Mouse (Mus musculus) forebrain, embryonic 11.5 days (tissue): Measurements from ENCODE around the gene Hist1h4i. TPM values are rescaled to one million over a fixed set of nuclear protein-coding genes. Genes with fewer than 3 reads are reported as not detected.
"Not testable (repeated sequence)": the region's sequence is repeated elsewhere in the genome, so short reads cannot be mapped to it uniquely, and the experiment has no call there.

Experiments
- ATAC-seq: fragments of 200-750 bp; cut with Nextera tagmentation; replicated peaks from 2 replicates; pipeline ENCODE4 v1.8.0; 2017; ENCODE audit warnings: moderate TSS enrichment; ENCODE audit not compliant: low FRiP score
- DNase-seq: peaks from one replicate; pipeline ENCODE4 v3.0.0-alpha.2; 2017; ENCODE audit warnings: low spot score
- H3K27ac ChIP-seq: fragments of 300-500 bp; sonication (generic); 2 replicates; pipeline ENCODE4 v1.5.1; 2014; ENCODE audit warnings: low read depth, low read length
- H3K27me3 ChIP-seq: fragments of 300-500 bp; sonication (generic); 2 replicates; pipeline ENCODE4 v1.6.1; 2014; ENCODE audit warnings: mild to moderate bottlenecking, low read length, mixed read lengths; ENCODE audit not compliant: control insufficient read depth, insufficient read depth
- H3K36me3 ChIP-seq: fragments of 300-500 bp; sonication (generic); 2 replicates; pipeline ENCODE4 v1.6.1; 2014; ENCODE audit warnings: mild to moderate bottlenecking, low read length, moderate library complexity, mixed read lengths; ENCODE audit not compliant: control insufficient read depth, insufficient read depth
- H3K4me1 ChIP-seq: fragments of 300-500 bp; sonication (generic); replicated peaks from 2 replicates; pipeline ENCODE4 v1.6.1; 2014; ENCODE audit warnings: low read length, mixed read lengths; ENCODE audit not compliant: control insufficient read depth, insufficient read depth
- H3K4me2 ChIP-seq: fragments of 300-500 bp; sonication (generic); 2 replicates; pipeline ENCODE4 v1.6.1; 2014; ENCODE audit warnings: low read depth, mild to moderate bottlenecking, low read length, moderate library complexity, mixed read lengths; ENCODE audit not compliant: severe bottlenecking
- H3K4me3 ChIP-seq: fragments of 300-500 bp; sonication (generic); 2 replicates; pipeline ENCODE4 v1.5.1; 2014; ENCODE audit warnings: low read depth, low read length
- H3K9ac ChIP-seq: fragments of 300-500 bp; sonication (generic); 2 replicates; pipeline ENCODE4 v1.6.1; 2014; ENCODE audit warnings: low read length
- H3K9me3 ChIP-seq: fragments of 300-500 bp; sonication (generic); 2 replicates; pipeline ENCODE4 v1.6.1; 2016; ENCODE audit warnings: low read length, mixed read lengths; ENCODE audit not compliant: control insufficient read depth
- WGBS: fragments of 180-500 bp; shearing (Covaris S2); extraction: QIAGEN DNeasy Blood & Tissue Kit; methylation state at CpG from one replicate; pipeline ENCODE4 v1.1.7; 2014; 5-methylcytosine and 5-hydroxymethylcytosine counted together
- polyA plus RNA-seq: library from polyadenylated mRNA; unstranded; fragments of >200 nt; fragmentation: Nextera tagmentation; extraction: Ambion mirVana; gene quantifications from 2 replicates; pipeline ENCODE4 v1.2.1, GENCODE M21; 2014

Gene Hist1h4i
- polyA plus RNA-seq, 1 experiment from 2014 or later, result 52.1 TPM

DNA sequence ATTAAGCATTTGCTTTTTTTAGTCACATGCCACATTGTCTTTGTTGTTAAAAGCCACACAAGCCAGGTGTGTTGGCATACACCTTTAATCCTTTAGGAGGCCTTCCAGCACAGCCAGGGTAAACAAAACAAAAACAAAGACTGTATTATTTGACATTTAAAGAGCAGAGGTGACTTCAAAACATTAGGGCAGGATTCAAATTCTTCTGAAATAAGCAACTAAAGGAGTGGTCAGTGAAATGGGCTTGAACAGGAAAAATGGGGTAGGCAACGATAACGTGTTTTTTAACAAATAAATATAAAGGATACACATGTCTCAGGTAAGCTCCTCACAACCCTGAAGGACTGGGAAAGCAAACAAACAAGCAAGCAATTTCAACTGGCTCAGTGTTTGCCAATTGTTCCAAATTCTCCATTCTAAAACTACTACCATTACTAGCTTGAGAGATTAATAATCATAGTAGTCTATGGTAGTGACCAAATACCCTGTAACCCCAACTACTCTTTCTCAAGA is 1.2 kb downstream of the Hist1h4i start:
- H3K4me3 ChIP-seq, result peak overlapping the region; percentile 42
- ATAC-seq (no peak), DNase-seq (no peak)
- no peaks in the 10 kb centered on the region for H3K36me3 ChIP-seq
- no peaks in the 10 kb centered on the region for H3K9me3 ChIP-seq
- peak overlapping the region; percentile 74 for H3K4me2 ChIP-seq
- H3K4me1 ChIP-seq, result no peaks in the 10 kb centered on the region; the same call in 1 of the 2 replicates
- H3K27me3 ChIP-seq, result no peaks in the 10 kb centered on the region
- H3K9ac ChIP-seq, result peak overlapping the region; percentile 76
- H3K27ac ChIP-seq, result peak overlapping the region; percentile 99
- 4% methylated on average over 2 of the region's 2 CpGs for WGBS

DNA sequence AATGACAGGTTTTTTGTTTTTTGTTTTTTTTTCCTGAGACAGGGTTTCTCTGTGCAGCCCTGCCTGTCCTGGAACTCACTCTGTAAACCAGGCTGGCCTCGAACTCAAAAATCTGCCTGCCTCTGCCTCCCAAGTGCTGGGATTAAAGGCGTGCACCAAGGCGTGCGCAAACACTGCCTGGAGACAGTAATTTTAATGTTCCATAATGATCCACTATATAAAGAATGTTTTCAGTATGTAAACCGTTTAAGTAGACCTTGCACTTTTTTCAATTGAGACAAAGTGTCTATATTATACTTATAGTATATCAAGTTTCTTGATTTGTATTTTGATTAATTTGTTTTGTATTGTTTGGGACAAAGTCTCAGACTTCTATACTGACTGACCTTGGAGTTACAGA is 1.8 kb downstream of the Hist1h4i start:
- no peak for ATAC-seq
- Histone ChIP-seq H3K9ac (no peak overlapping the region; the same call in 1 of the 2 replicates), H3K9me3 (no peaks in the 10 kb centered on the region), H3K27ac (peak overlapping the region; percentile 99), H3K4me3 (no peak overlapping the region), H3K4me1 (no peaks in the 10 kb centered on the region; the same call in 1 of the 2 replicates), H3K27me3 (no peaks in the 10 kb centered on the region), H3K4me2 (peak overlapping the region; percentile 74; the same call in 1 of the 2 replicates), H3K36me3 (no peaks in the 10 kb centered on the region)
- DNase-seq, result no peak
- WGBS, result 62% methylated on average over 5 of the region's 5 CpGs

DNA sequence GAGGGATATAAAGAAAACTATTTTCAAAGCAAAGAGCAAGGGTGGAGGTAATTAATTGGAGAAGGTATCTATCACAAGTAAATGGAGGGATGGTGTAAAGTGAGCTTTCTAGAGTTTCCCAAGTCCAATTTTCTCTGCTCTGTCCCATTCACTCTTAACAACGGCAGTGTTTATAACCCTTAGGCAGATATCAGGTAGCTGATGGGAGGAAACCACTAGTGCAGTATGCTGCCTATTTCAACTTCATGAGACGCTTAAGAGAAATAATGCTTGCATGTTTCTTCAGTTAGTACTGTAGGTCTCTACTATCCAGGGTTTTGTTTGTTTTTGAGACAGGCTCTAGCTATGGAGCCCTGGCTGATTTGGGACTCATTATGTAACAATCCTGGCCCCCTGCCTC is 3.7 kb downstream of the Hist1h4i start:
- Histone ChIP-seq H3K4me2 (no peak overlapping the region), H3K9ac (no peak overlapping the region), H3K36me3 (no peaks in the 10 kb centered on the region), H3K4me3 (no peak overlapping the region), H3K27ac (peak overlapping the region; percentile 43; the same call in 1 of the 2 replicates), H3K4me1 (peaks cover 2% of the 10 kb centered on the region; the same call in 1 of the 2 replicates), H3K27me3 (no peaks in the 10 kb centered on the region), H3K9me3 (no peaks in the 10 kb centered on the region)
- DNase-seq, result no peak
- no peak for ATAC-seq
- WGBS, result 74% methylated on average over 2 of the region's 2 CpGs

DNA sequence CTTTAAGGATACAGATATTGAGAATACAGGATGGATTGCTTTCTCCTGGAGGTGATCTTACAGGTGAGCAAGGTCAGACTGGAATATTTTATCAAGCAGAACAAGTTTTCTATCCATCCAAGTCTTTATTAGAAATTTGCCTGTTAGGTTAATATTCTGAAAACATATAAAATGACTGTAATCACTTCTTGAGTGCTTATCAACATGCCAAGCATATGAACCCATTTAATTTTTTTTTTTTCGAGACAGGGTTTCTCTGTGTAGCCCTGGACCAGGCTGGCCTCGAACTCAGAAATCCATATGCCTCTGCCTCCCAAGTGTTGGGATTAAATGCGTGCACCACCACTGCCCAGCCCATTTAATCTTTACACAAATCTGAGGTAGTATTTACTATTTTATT is 4.2 kb downstream of the Hist1h4i start:
- Histone ChIP-seq H3K4me2 (peak overlapping the region; percentile 83), H3K4me1 (peaks cover 2% of the 10 kb centered on the region; the same call in 1 of the 2 replicates), H3K9me3 (no peaks in the 10 kb centered on the region), H3K36me3 (no peaks in the 10 kb centered on the region), H3K4me3 (peak overlapping the region; percentile 37), H3K27me3 (no peaks in the 10 kb centered on the region), H3K9ac (peak overlapping the region; percentile 74), H3K27ac (peak overlapping the region; percentile 96)
- 56% methylated on average over 3 of the region's 3 CpGs for WGBS
- ATAC-seq (no peak), DNase-seq (no peak)

DNA sequence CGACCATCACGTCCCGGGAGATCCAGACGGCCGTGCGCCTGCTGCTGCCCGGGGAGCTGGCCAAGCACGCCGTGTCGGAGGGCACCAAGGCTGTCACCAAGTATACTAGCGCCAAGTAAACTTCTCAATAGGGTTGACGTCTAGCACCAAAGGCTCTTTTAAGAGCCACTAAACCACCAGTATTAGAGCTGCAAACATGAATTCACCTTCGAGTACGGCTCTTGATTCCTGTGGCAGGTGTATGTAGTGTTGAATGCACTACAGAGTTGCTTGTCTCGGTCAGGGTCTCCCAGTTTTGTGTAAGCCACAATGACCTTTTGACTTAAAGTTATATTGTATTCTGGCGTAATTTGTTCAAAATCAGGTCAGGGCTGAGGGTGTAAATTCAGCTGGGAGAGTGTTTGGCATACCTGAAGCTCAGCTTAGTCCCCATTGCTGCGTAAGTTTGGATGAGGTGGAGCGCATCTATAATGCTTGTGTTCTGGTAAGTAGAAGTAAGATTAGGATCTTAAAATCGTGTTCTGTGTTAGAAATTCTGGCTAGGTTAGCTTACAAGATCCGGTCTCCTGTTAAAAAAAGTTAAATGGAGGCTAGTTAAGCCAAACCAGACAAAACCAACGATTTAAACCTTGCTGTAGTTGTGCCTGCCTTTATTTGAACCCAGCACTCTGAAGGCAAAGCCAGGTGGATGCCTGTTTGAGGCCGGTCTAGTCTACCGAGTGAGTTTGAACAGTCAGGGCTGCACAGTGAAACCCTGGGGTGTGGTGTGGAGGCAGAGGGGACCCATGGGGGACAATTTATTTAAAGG is 4.8 kb downstream of the Hist1h4i start:
- peak overlapping the region; percentile 74 for H3K9ac ChIP-seq
- peak overlapping the region; percentile 37 for H3K4me3 ChIP-seq
- no peaks in the 10 kb centered on the region for H3K36me3 ChIP-seq
- no peaks in the 10 kb centered on the region for H3K9me3 ChIP-seq
- H3K4me1 ChIP-seq, result peaks cover 2% of the 10 kb centered on the region; the same call in 1 of the 2 replicates
- WGBS, result 2% methylated on average over 17 of the region's 23 CpGs
- H3K4me2 ChIP-seq, result peak overlapping the region; percentile 83
- H3K27me3 ChIP-seq, result no peaks in the 10 kb centered on the region
- ATAC-seq, result peak; percentile 4; the same call in 1 of the 2 replicates
- peak; percentile 72 for DNase-seq
- peak overlapping the region; percentile 96 for H3K27ac ChIP-seq

DNA sequence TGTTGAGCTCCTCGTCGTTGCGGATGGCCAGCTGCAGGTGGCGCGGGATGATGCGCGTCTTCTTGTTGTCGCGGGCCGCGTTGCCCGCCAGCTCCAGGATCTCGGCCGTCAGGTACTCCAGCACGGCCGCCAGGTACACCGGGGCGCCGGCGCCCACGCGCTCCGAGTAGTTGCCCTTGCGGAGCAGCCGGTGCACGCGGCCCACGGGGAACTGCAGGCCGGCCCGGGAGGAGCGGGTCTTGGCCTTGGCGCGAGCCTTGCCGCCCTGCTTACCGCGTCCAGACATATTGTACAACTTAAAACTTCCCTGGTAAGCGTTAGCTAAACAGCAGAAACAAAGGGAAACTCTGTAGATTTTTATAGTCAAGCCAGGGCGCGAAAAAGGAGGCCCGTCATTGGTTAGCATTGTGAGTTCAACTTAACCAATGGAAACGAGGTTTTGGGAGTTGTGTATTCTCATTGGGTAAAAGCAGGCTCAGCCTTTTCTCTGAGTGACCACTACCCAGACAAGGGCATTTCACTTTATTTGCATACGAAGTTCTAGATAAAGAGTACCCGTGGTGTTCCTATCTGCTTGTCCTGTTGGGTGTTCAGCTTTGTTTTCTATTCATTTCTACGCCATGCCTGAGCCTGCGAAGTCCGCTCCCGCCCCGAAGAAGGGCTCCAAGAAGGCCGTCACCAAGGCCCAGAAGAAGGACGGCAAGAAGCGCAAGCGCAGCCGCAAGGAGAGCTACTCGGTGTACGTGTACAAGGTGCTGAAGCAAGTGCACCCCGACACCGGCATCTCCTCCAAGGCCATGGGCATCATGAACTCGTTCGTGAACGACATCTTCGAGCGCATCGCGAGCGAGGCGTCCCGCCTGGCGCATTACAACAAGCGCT is 5.7 kb downstream of the Hist1h4i start, which contains the start of the genes Hist1h2ah and Hist1h2bk:
Gene Hist1h2ah (minus strand): TSS at position 302 of the 882 bp plus-strand sequence.
Gene Hist1h2bk (plus strand): TSS at position 604 of the 882 bp plus-strand sequence.
- Histone ChIP-seq H3K9ac (peak within 1 kb of the TSS; percentile 86), H3K4me2 (peak within 1 kb of the TSS; percentile 83), H3K4me3 (peak within 1 kb of the TSS; percentile 37), H3K27ac (peak within 1 kb of the TSS; percentile 96)
- under 1% methylated on average over 21 of the region's 69 CpGs for WGBS
- peak; percentile 87 for DNase-seq
- not testable (repeated sequence) for H3K9me3 ChIP-seq, H3K4me1 ChIP-seq, H3K27me3 ChIP-seq, H3K36me3 ChIP-seq
- ATAC-seq, result peak; percentile 98

DNA sequence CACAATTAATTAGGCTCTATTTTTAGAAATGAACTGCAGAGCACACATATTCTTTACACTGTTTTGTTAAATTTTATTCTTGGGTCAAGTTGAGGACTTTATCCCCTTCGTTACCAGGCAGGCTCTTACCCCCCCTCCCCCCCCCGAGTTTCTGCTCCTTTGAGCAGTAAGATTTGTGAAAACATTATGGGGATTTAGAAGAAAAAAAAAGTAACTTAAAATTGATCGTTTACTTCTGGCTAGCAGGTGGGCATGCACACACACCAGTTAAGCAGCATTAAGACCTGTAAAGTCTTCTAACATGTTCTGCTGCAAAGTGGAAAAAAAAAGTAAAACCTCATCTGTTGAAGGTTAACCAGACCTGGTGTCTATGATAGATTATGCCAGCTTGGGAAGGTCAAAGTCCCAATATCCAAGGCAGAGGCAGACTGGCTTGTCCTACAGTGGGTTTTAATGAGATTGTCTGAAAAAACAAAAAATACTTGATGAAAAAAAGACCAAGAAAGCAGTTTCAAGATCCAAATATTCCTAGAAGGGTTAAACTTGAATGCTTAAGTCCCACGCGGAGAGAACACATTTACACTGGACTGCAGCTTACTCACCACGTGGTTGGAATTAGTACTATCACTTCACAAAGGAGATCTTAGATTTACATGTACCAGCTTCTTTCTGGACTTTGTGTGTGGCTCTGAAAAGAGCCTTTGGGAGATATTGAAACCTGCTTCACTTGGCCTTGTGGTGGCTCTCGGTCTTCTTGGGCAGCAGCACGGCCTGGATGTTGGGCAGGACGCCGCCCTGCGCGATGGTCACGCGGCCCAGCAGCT is 6.5 kb downstream of the Hist1h4i start:
- DNase-seq (no peak), ATAC-seq (peak; percentile 3; the same call in 1 of the 2 replicates)
- under 1% methylated on average over 12 of the region's 14 CpGs for WGBS
- no peaks in the 10 kb centered on the region for H3K36me3 ChIP-seq
- peak overlapping the region; percentile 86 for H3K9ac ChIP-seq
- no peaks in the 10 kb centered on the region for H3K9me3 ChIP-seq
- peak overlapping the region; percentile 90 for H3K27ac ChIP-seq
- peak overlapping the region; percentile 37 for H3K4me3 ChIP-seq
- H3K4me1 ChIP-seq, result 0 out of 2 replicates have a peak, but pooled peaks cover 2% of the 10 kb centered on the region
- H3K27me3 ChIP-seq, result no peaks in the 10 kb centered on the region
- H3K4me2 ChIP-seq, result peak overlapping the region; percentile 78
